Mouse (Mus musculus): ENCODE measurements around the gene Exoc7. TPM values are rescaled to one million over a fixed set of nuclear protein-coding genes. Genes with fewer than 3 reads are reported as not detected.

The Exoc7 gene
- 52.3 and 52.9 TPM in 2 replicates for polyA plus RNA-seq (2015; fragmentation: Nextera tagmentation; extraction: Ambion mirVana)

GRCm38 (mm10) chr11:116307019-116307725, at the start of gene Exoc7:
TSS of gene Exoc7 (minus strand) at chr11:116307233.
- Histone ChIP-seq H3K9me3 (no peaks in the 10 kb centered on the region), H3K27me3 (replicated peaks) (no peaks in the 10 kb centered on the region), H3K27ac (no peak within 1 kb of the TSS), H3K36me3 (peaks cover 14% of the 10 kb centered on the region; the same call in 1 of the 2 replicates), H3K4me1 (peaks cover 11% of the 10 kb centered on the region), H3K4me3 (replicated peaks) (peak within 1 kb of the TSS; percentile 61), H3K9ac (peak within 1 kb of the TSS; percentile 68), H3K4me2 (peak within 1 kb of the TSS; percentile 88)
- no peak for ATAC-seq (ENCODE audit: insufficient read depth, low FRiP score, low read depth)
- WGBS, result 82% methylated on average over 10 of the region's 10 CpGs

DNA sequence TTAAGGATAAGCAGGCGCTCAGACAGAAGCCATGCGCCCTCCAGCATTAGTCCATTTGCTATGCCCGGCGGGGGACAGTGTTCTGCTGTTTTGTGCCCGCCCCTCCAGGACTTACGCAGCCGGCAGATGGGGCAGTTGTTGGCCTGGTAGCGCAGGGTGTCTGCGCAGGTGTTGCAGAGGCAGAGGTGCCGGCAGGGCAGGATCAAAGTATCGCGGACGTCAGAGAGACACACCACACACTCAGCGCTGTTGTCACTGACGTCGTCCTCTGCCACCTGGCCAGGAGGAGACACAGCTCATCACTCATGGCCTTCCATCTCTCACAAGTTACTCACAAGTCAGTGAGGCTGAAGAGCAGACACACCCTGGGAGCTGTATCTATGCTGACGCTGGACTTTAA, 47.5 kb upstream of the Exoc7 start:
- no peak for ATAC-seq (ENCODE audit: insufficient read depth, low FRiP score, low read depth)
- Histone ChIP-seq H3K9ac (no peak overlapping the region), H3K27ac (no peak overlapping the region), H3K4me2 (no peak overlapping the region), H3K9me3 (no peaks in the 10 kb centered on the region), H3K4me1 (no peaks in the 10 kb centered on the region), H3K36me3 (peaks cover 5% of the 10 kb centered on the region; the same call in 1 of the 2 replicates), H3K4me3 (replicated peaks) (no peak overlapping the region), H3K27me3 (replicated peaks) (no peaks in the 10 kb centered on the region)
- WGBS, result 49% methylated on average over 17 of the region's 17 CpGs

DNA sequence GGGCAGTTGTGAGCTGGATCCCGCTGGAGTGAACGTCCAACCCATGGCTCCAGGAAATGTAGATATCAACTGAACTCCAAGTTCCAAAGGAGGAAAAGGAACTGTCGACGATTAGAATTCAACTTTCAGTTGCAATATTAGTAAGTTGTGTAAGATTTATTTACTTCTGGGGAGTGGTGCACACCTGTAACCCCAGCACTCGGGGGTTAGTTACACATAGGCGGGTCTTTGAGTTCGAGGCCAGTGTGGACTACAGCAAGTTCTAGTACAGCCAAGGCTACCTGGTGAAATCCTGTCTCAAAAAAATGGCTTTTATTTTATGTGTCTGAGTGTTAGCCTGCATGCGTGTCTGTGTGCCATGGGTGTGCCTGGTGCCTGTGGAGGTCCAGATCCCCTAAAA, 46.5 kb upstream of the Exoc7 start:
- Histone ChIP-seq H3K4me3 (replicated peaks) (no peak overlapping the region), H3K36me3 (peaks cover 5% of the 10 kb centered on the region; the same call in 1 of the 2 replicates), H3K4me1 (no peaks in the 10 kb centered on the region), H3K27me3 (replicated peaks) (no peaks in the 10 kb centered on the region), H3K27ac (no peak overlapping the region), H3K4me2 (no peak overlapping the region), H3K9me3 (no peaks in the 10 kb centered on the region), H3K9ac (no peak overlapping the region)
- no peak for ATAC-seq (ENCODE audit: insufficient read depth, low FRiP score, low read depth)
- whole genome bisulfite sequencing, result 72% methylated on average over 8 of the region's 8 CpGs

DNA sequence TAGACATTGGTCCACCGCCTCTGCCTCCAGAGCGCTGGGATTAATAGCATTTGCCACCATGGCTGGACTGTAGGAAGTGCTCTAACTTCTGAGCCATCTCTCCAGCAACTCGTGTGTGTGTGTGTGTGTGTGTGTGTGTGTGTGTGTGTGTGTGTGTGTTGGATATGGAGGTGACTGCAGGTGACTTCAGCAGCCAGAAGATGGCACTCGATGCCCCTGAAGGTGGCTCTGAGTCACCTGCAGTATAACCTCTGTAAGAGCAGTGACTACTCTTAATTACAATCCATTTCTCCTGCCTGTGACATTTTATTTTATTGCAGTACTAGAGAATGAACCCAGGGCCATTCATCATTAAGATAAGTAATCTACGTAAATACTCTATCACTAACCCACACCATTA, 44.3 kb upstream of the Exoc7 start:
- Histone ChIP-seq H3K4me2 (no peak overlapping the region), H3K27me3 (replicated peaks) (no peaks in the 10 kb centered on the region), H3K4me3 (replicated peaks) (no peak overlapping the region), H3K27ac (no peak overlapping the region), H3K9me3 (no peaks in the 10 kb centered on the region), H3K36me3 (peaks cover 17% of the 10 kb centered on the region; the same call in 1 of the 2 replicates), H3K4me1 (no peaks in the 10 kb centered on the region), H3K9ac (no peak overlapping the region)
- 79% methylated on average over 5 of the region's 5 CpGs for WGBS
- no peak for ATAC-seq (ENCODE audit: insufficient read depth, low FRiP score, low read depth)

GRCm38 (mm10) chr11:116347955-116348354, 40.9 kb upstream of the Exoc7 start:
- H3K4me1 ChIP-seq, result no peaks in the 10 kb centered on the region
- no peak overlapping the region for H3K4me2 ChIP-seq
- no peak overlapping the region for H3K4me3 ChIP-seq (replicated peaks)
- WGBS, result 83% methylated on average over 5 of the region's 5 CpGs
- ATAC-seq (ENCODE audit: insufficient read depth, low FRiP score, low read depth), result no peak
- H3K36me3 ChIP-seq, result peaks cover 12% of the 10 kb centered on the region; the same call in 1 of the 2 replicates
- H3K27ac ChIP-seq, result no peak overlapping the region
- H3K27me3 ChIP-seq (replicated peaks), result no peaks in the 10 kb centered on the region
- H3K9ac ChIP-seq, result no peak overlapping the region
- H3K9me3 ChIP-seq, result no peaks in the 10 kb centered on the region

DNA sequence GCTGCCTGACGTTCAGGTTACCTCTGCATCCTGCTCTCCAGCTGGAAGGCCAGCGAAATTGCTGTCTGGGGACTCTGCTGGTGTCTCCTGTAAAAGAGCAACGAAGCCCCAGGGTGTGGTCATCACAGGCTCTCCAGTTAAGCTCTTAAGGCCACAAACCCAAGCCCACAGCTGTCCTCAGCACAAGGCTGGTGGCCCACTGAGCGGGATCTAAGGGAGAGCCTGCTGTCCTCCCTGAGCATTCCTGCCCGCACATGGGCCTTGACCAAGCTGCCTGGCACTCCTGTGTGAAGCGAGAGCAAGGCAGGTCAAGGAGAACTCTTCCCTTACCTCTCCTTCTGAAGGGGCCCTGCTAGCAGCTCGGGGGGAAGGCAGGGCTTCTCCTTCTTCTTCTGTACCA, 40.0 kb upstream of the Exoc7 start:
- no peak for ATAC-seq (ENCODE audit: insufficient read depth, low FRiP score, low read depth)
- H3K27ac ChIP-seq, result no peak overlapping the region
- no peak overlapping the region for H3K9ac ChIP-seq
- no peaks in the 10 kb centered on the region for H3K27me3 ChIP-seq (replicated peaks)
- H3K36me3 ChIP-seq, result peaks cover 12% of the 10 kb centered on the region; the same call in 1 of the 2 replicates
- no peak overlapping the region for H3K4me3 ChIP-seq (replicated peaks)
- H3K4me1 ChIP-seq, result no peaks in the 10 kb centered on the region
- WGBS, result 78% methylated on average over 7 of the region's 7 CpGs
- no peak overlapping the region for H3K4me2 ChIP-seq
- no peaks in the 10 kb centered on the region for H3K9me3 ChIP-seq

DNA sequence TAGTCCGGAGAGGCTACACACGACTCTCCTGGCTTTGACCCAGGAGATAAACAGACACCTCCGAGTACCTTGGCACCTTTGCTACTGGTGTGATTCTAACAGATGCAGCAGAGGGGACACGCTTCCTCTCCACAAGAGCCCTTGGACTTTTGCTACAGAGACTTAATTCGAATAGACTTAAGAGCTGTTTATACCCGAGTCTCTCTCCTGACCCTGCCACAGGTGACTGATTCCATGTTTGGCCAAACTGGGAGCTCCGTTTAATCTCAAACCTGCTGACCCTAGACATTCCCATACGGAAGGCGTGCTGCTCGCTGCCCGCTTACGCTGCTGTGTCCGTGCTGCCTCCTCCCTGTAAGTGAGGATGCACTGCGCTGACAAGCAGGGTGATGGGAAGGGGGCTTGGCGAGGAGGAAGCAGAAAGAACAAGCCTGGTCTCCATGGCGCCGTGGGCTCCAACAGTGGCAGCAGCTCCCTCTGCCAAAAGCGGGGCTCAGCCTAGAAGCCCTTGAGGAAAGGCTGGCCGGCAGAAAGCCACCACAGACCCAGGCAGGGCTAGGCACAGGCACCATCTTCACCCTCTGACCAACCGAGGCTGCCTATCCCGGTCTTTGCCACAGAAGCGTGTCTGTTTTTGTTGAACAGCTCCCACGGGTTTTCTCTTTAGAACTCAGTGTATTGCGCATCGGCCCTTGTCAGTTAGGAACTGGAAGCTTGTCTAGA, 35.2 kb upstream of the Exoc7 start:
- H3K9me3 ChIP-seq, result no peaks in the 10 kb centered on the region
- peaks cover 8% of the 10 kb centered on the region; the same call in 1 of the 2 replicates for H3K36me3 ChIP-seq
- H3K4me3 ChIP-seq (replicated peaks), result no peak overlapping the region
- WGBS, result 67% methylated on average over 25 of the region's 25 CpGs
- ATAC-seq (ENCODE audit: insufficient read depth, low FRiP score, low read depth), result no peak
- no peaks in the 10 kb centered on the region for H3K4me1 ChIP-seq
- no peak overlapping the region for H3K27ac ChIP-seq
- H3K27me3 ChIP-seq (replicated peaks), result no peaks in the 10 kb centered on the region
- no peak overlapping the region for H3K9ac ChIP-seq
- H3K4me2 ChIP-seq, result no peak overlapping the region

DNA sequence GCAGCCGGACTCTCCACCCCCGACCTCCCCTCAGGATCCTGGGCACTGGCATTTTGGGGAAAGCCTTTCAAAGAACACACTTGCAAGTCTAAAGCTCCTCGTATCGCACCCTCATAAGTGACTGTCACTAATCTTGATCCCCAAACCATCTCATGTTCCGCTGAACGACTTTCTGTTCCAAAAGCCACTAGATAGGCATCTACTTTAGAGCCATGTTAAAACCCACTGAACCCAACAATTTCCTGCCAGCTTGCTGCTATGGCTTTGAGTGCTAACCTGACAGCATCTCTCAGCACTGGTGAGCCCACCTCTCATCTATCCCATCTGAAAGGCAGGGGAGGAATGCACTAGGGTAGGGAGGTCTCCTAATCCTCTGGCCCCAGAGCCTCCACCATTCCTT, 30.5 kb upstream of the Exoc7 start:
- WGBS, result 79% methylated on average over 6 of the region's 6 CpGs
- Histone ChIP-seq H3K4me3 (replicated peaks) (no peak overlapping the region), H3K27ac (no peak overlapping the region), H3K4me2 (no peak overlapping the region), H3K36me3 (no peaks in the 10 kb centered on the region), H3K27me3 (replicated peaks) (peaks cover 22% of the 10 kb centered on the region), H3K9me3 (no peaks in the 10 kb centered on the region), H3K9ac (no peak overlapping the region), H3K4me1 (peaks cover 15% of the 10 kb centered on the region)
- no peak for ATAC-seq (ENCODE audit: insufficient read depth, low FRiP score, low read depth)

- Histone ChIP-seq H3K4me1 (peaks cover 19% of the 10 kb centered on the region), H3K9ac (no peak overlapping the region)
These were observed 30.0 kb upstream of the Exoc7 start for GRCm38 (mm10) chr11:116337000-116337399.

DNA sequence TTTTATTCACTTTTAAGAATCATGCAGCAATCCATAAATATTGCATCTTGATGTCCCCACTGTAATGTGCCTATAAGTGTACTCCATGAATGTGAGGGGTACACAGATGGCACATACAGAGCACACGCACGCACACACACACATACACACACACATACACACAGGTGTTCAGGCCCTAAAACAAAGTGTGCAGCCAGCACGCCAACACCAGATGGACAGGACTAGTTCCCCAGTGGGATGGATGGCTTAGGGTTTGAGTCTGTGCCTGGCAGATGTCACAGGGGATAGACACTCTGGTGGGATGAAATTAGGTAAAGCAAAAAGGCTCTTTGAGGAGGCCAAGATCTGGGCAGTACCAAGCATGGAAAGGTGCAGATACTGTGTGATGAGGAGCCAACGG, 29.4 kb upstream of the Exoc7 start:
- no peak for ATAC-seq (ENCODE audit: insufficient read depth, low FRiP score, low read depth)
- Histone ChIP-seq H3K9me3 (no peaks in the 10 kb centered on the region), H3K4me2 (no peak overlapping the region), H3K4me3 (replicated peaks) (no peak overlapping the region), H3K9ac (no peak overlapping the region), H3K27me3 (replicated peaks) (peaks cover 22% of the 10 kb centered on the region), H3K4me1 (peaks cover 22% of the 10 kb centered on the region), H3K27ac (no peak overlapping the region), H3K36me3 (no peaks in the 10 kb centered on the region)
- WGBS, result 83% methylated on average over 4 of the region's 4 CpGs

More at GRCm38 (mm10) chr11:116337000-116337399, 30.0 kb upstream of the Exoc7 start:
- H3K36me3 ChIP-seq, result no peaks in the 10 kb centered on the region
- H3K27me3 ChIP-seq (replicated peaks), result peaks cover 22% of the 10 kb centered on the region
- ATAC-seq (ENCODE audit: insufficient read depth, low FRiP score, low read depth), result no peak
- H3K9me3 ChIP-seq, result no peaks in the 10 kb centered on the region
- no peak overlapping the region for H3K4me2 ChIP-seq
- H3K27ac ChIP-seq, result no peak overlapping the region
- WGBS, result 44% methylated on average over 12 of the region's 12 CpGs
- H3K4me3 ChIP-seq (replicated peaks), result no peak overlapping the region

DNA sequence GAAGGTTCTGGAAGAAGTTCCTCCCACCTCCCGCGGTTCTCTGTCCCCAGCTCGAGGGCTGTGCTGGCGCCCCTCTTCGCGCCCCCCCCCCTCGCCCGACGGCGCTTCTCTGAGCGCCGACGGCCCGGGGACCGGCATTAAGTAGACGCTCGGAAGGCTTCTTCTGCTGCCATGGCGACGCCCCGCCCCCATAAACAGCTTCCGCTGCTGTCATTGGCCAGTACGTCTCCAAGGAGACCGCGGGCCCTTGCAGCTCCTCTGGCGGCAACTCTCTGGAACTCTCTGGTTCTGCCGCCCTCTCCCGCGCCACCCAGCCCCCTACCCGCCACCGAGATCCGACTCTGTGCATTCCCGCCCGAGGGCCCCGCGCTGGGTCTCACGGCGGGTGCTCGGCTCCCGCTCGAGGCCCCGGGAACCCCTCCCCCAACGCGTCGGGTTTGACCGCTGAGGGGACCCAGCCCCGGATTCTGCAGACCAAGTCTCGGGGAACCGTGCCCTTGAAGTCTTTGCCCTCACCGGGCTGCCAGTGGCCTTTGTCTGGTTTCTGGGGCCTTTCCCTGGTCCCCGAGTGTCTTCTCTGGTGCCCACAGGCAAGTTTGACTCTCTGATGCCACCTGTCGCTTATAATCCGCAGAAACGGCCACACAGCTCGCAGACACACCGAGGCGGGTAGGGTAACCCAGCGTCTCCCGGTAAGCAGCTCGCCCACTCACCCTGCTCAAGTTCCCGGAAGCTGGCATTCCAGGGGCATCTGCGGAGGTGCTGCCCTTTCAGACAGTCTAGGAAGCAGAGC, 28.4 kb upstream of the Exoc7 start, which contains the start of gene Foxj1:
Foxj1 (minus strand) TSS at position 156 of the 793 bp plus-strand sequence.
- no peak within 1 kb of the TSS for H3K27ac ChIP-seq
- H3K4me1 ChIP-seq, result peaks cover 28% of the 10 kb centered on the region
- H3K4me3 ChIP-seq (replicated peaks), result peak within 1 kb of the TSS; percentile 61
- H3K27me3 ChIP-seq (replicated peaks), result peaks cover 22% of the 10 kb centered on the region
- no peaks in the 10 kb centered on the region for H3K9me3 ChIP-seq
- peak within 1 kb of the TSS; percentile 99 for H3K4me2 ChIP-seq
- peak within 1 kb of the TSS; percentile 30 for H3K9ac ChIP-seq
- peak; percentile 75 for ATAC-seq (ENCODE audit: insufficient read depth, low FRiP score, low read depth)
- H3K36me3 ChIP-seq, result no peaks in the 10 kb centered on the region
- WGBS, result under 1% methylated on average over 60 of the region's 61 CpGs

Data from stomach, embryonic 15.5 days (tissue).